Mouse (Mus musculus) Muller cell, postnatal 12 days (primary cell): ENCODE results near the gene Cog3.

ENCODE experiments used
- DNase-seq: peaks from one replicate; pipeline ENCODE4 v3.0.0-alpha.2; 2015; ENCODE audit errors: inconsistent ontology term

The Cog3 gene

GRCm38 (mm10) chr14:75697928-75698327 is 56.4 kb downstream of the Cog3 start:
- no peak for DNase-seq

GRCm38 (mm10) chr14:75696096-75696495 is 58.2 kb downstream of the Cog3 start:
- no peak for DNase-seq

GRCm38 (mm10) chr14:75690428-75690827 is 63.9 kb downstream of the Cog3 start:
- DNase-seq: no peak

- no peak for DNase-seq
Measured at GRCm38 (mm10) chr14:75676316-75676715, 78.0 kb downstream of the Cog3 start.

DNA sequence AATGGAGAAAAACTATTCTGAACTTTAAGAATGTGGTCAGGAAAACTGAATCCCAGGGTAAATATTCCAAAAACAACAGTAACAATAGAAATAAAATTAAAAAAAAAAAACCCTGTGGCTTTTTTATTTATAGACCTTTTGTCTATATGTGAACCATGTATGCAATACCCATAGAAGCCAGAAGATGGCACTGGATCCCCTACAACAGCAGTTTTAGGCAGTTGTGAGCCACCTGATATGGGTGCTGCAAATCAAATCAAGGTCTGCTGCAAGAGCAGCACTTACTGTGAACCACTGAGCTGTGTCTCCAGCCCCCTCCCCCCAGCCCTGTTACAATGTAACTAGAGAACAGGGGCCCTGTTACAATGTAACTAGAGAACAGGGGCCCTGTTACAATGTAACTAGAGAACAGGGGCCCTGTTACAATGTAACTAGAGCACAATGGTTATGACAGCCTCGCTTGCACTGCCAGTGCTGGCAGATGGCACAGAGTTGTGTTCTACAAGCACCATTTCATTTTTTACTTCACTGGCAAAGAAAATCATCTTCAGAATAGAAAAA is 85.2 kb downstream of the Cog3 start:
- no peak for DNase-seq

DNA sequence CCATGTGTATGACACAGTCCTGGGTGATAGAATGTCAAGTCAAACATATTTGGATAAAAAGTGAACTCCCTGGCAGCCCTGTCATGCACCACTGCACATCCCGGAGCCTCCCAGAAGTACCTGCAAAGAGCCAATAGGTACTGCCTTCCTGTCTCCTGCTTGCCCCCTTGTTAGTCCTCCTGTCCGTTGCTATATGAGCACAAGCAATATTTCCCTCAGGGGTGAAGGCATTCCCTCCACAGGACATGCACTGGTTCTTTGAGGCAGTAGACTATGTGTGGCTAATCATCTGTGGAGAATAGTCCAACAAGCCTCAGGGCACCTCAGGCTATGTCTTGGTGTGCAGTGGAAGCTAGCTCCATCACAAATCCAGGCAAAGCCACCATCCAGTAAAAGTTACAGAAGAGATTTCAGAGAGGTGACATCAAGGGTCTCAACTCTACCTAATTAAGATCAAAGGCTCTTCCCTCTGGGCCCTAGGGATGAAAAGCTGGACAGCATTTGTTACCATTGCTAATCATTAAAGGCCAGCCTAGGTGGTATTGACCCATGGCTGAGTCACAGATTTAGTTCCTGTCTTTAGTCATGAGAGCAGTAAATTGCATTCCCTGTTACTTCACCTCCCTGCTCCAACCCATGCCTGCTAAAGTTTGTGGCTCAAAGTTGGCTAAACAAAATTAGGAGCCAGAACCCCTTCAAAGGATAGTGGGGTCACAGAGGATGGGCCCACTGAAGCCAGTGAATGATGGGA is 88.7 kb downstream of the Cog3 start:
- DNase-seq: no peak

DNA sequence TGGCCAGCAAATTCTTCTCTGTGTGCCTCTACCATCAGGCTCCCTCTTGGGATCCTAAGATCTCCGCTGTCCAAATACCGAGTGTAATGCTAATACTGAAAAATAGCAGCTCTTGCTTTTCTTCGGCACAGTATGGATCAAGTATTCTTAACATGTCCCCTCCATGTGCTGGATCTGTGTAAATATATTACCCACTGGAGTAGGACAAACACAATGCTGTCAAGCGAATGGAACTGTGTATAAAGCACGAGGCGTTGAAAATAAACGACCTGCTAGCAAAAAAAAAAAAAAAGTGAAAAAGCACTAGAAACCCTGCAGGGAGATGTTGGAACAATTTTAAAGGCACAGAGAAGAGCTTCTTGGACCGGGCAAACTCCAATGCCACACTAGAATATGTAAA is 92.8 kb downstream of the Cog3 start:
- no peak for DNase-seq

GRCm38 (mm10) chr14:75660936-75661335 is 93.4 kb downstream of the Cog3 start:
- DNase-seq: no peak
